Mouse (Mus musculus): Measurements from ENCODE around the gene Lrrc45.

GRCm38 (mm10) chr11:120696568-120696967 is 17.2 kb upstream of the Lrrc45 start:
- TF ChIP-seq CTCF (IDR thresholded peaks at IDR 0.05; ENCODE audit: extremely low read depth, insufficient read depth, insufficient read length, insufficient replicate concordance) (peak; percentile 3; the same call in 1 of the 2 replicates), POLR2A (IDR thresholded peaks at IDR 0.05; ENCODE audit: low read depth, low read length) (no peak)

Data from spleen, adult 2 months (tissue).